Mouse (Mus musculus) urinary bladder, postnatal 36 days (tissue): ENCODE measurements at regions not wholly inside any gene's neighbourhood (a gene's known extent, or its start where the extent isn't known, plus 50 kb on each side); places are given as distances from the start of the nearest gene placed in this dataset.

Experiments
- DNase-seq, 2 experiments: peaks; one replicate each; pipeline ENCODE4 v3.0.0; 2022; ENCODE audit warnings: low spot score in 2 of 2, mixed read lengths in 1 of 2

DNA sequence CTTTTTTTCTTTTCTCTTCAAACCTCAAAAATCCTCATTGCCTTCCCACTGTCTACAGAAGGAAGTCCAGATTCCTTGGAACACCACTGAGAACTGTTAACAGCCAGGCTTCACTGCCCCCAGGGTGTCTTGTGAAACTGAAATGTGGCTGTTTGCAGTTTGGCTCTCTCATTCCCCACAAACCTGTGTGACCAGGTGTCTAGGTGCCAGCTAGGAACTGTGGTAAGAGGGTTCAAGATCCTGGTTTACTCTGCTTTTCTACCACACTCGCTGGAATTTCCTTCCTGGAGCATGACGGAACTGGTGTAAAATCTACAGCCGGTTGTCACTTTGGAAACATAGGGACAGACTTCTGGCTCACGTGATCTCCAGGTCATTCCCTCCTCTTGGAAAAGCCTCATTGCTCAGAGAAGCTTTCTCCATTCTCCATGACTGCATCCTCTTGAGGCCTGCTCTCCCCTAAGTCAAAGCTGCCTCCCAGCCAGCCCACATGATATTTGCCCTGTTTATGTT is 660.2 kb downstream of the Zfp706 start:
- no peak for DNase-seq

GRCm38 (mm10) chr15:36346126-36346525 is 661.4 kb downstream of the Zfp706 start:
- DNase-seq, result no peak

- no peak for DNase-seq
These were observed 662.2 kb downstream of the Zfp706 start for GRCm38 (mm10) chr15:36345413-36345812.

- no peak for DNase-seq
These were observed 667.5 kb downstream of the Zfp706 start for GRCm38 (mm10) chr15:36339971-36340550.

DNA sequence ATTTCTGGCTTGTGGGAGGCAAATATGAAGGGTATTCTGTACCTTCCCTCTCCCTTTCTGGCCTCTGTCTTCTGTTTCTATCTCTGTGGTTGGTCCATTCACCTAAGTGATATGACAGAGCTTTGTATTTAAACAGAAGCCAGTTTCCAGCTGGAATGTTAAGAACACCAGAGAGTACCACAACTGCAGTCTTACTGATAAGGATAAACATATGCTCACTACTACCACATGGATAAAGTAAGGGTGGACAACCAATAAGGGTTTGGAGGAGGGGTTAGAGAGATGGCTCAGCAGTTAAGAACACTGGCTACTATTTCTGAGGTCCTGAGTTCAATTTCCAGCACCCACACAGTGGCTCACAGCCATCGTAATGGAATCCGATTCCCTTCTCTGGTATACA is 668.8 kb downstream of the Zfp706 start:
- no peak for DNase-seq

- DNase-seq, result no peak
These were observed 670.7 kb downstream of the Zfp706 start for GRCm38 (mm10) chr15:36336857-36337256.

GRCm38 (mm10) chr15:36335116-36335515 is 672.5 kb downstream of the Zfp706 start:
- no peak for DNase-seq

DNA sequence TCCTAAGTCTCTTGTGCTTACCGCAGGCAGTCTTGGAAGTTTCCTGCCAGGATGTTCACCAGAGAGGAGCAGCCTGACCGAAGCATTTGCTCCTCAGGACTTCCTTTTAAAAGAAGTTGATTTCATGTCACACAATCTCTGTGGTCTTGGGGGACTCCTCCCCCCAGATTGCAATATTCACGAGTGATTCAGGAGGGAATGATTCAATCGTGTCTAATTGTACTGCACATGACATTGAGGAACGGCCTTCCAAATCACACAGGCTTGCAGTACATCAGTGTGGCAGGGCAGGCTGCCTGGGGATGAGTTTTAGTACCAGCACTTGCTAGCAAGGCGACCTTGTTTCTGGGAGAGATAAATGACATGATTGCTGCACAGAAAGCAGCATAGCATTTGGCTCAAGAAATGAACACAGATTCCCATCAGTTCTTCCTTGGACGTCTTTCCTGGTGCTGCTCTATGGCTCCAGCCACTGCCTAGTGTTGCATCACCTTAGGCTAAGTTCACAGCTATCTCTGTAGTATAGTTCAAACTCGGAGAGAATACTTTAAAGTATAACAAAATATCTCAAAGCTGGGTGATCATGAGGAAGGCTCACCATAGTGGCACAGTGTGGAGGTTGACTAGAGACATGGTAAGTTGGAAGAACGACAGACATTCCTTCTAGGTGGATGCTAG is 673.0 kb downstream of the Zfp706 start:
- DNase-seq, result no peak

DNA sequence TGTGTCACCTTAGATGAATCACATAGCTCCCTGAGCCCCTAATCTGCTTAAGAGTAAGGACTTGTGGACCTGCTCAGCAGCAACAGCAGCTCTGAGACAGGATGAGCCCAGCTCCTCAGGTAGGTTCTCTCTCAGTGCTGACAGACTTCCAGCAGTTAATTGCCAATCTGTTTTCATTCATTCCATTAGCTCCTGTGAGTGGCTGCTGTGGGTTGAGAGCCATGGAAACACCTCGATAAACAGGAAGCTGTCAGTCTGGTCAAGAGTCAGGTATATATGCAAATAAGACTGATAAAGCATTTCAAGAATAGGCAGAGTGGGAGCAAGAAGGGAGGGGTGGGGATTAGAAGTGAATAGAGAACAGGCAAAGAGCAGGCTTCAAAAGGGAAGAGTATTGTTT is 673.7 kb downstream of the Zfp706 start:
- no peak for DNase-seq

GRCm38 (mm10) chr15:36333265-36333664 is 674.3 kb downstream of the Zfp706 start:
- DNase-seq, result no peak
